Mouse (Mus musculus) megakaryocyte, embryonic 14.5 days (primary cell): ENCODE results near the gene Irx3. TPM values are rescaled to one million over a fixed set of nuclear protein-coding genes. Genes with fewer than 3 reads are reported as not detected.

ENCODE experiments used
- H3K27me3 ChIP-seq: replicated peaks from 2 replicates; pipeline ENCODE3; 2012; ENCODE audit warnings: inconsistent platforms
- H3K36me3 ChIP-seq: replicated peaks from 2 replicates; pipeline ENCODE3; 2012; ENCODE audit warnings: low read length, inconsistent platforms, mixed read lengths
- H3K4me1 ChIP-seq: 2 replicates; pipeline ENCODE4 v1.6.1; 2012; ENCODE audit warnings: inconsistent platforms
- H3K4me3 ChIP-seq: replicated peaks from 2 replicates; pipeline ENCODE3; 2012; ENCODE audit warnings: moderate library complexity, mild to moderate bottlenecking, inconsistent platforms
- H3K9me3 ChIP-seq: 2 replicates; pipeline ENCODE4 v1.6.1; 2012; ENCODE audit warnings: inconsistent platforms
- FLI1 ChIP-seq: IDR thresholded peaks from 2 replicates; pipeline ENCODE4 v1.6.1; 2012; ENCODE audit warnings: low read length, inconsistent platforms, mixed read lengths
- GATA1 ChIP-seq: IDR thresholded peaks from 3 replicates; pipeline ENCODE4 v1.6.1; 2012; ENCODE audit warnings: mixed read lengths, low read length, inconsistent platforms, borderline replicate concordance
- polyA plus RNA-seq: library from polyadenylated mRNA; stranded (reverse); fragments of >175 nt; gene quantifications from 2 replicates; pipeline ENCODE4 v1.2.3, GENCODE M21; 2012; ENCODE audit warnings: low replicate concordance; ENCODE audit not compliant: insufficient read depth

The Irx3 gene
- polyA plus RNA-seq, 1 experiment = not detected

DNA sequence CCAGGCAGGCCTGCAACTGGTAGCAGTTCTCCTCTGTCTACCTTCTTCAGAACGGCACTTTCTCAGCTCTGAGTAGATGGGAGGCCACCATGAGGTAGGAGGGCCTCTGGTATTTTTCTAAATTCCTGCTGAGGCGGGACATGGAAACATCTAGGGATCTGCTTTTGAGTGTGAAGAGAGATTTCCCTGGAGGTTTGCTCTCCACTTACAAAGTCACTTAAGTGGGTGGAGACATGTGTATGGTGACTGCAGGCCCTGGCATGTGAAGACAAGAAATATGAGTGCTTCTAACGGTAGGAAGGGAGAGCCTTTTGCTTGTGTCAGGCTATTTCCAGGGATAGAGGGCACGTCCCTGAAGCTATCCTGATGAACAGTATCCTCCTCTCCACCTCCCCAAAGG is 17.9 kb upstream of the Irx3 start:
- no peaks in the 10 kb centered on the region for H3K36me3 ChIP-seq
- H3K4me3 ChIP-seq = no peak overlapping the region
- TF ChIP-seq FLI1 = no peak
- no peak for TF ChIP-seq GATA1
- H3K27me3 ChIP-seq = peaks cover 25% of the 10 kb centered on the region
- H3K4me1 ChIP-seq = no peaks in the 10 kb centered on the region
- H3K9me3 ChIP-seq = no peaks in the 10 kb centered on the region

DNA sequence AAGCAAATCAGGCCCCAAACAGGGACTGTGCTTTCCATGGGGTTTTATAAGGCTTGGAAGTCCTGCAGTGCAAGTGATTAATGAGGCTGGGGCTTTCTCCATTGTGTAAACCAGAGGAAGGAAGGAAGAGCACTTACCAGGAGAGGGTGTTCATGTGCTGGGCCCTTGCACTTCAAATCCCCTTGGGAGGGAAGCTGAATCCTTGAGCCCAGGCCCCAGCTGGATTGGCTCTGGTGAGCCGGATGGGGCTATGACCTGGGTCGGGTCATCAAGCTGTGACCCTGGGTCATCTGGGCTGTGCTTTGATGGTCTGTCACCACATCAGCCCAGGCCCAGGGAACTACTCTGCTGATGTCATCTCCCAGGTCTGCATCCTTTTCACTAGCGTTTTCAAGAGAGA is 16.9 kb upstream of the Irx3 start:
- Histone ChIP-seq H3K4me1 (no peaks in the 10 kb centered on the region), H3K4me3 (no peak overlapping the region), H3K27me3 (peaks cover 27% of the 10 kb centered on the region), H3K36me3 (no peaks in the 10 kb centered on the region), H3K9me3 (no peaks in the 10 kb centered on the region)
- TF ChIP-seq GATA1 (no peak), FLI1 (no peak)

DNA sequence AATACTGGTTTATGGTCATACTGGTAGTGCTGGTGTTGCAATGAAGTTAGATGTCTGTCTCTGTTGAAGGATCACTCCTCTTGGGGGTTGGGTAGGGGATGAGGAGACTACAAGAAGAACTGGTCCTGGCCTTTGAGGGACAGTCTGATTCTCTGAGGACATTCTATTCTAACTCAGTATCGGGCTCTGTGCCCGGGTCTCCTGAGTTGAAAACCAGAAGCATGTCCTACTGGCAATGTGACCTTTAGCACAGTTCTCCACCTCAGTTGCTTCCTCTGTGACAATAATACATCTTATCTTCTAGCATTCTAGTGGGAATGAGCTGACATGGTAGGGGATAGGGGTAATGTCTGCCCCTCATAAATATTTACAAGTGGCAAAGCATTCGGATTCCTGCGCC is 12.2 kb upstream of the Irx3 start:
- TF ChIP-seq GATA1 (no peak), FLI1 (no peak)
- Histone ChIP-seq H3K4me3 (no peak overlapping the region), H3K27me3 (peaks cover 28% of the 10 kb centered on the region), H3K4me1 (no peaks in the 10 kb centered on the region), H3K9me3 (no peaks in the 10 kb centered on the region), H3K36me3 (no peaks in the 10 kb centered on the region)

DNA sequence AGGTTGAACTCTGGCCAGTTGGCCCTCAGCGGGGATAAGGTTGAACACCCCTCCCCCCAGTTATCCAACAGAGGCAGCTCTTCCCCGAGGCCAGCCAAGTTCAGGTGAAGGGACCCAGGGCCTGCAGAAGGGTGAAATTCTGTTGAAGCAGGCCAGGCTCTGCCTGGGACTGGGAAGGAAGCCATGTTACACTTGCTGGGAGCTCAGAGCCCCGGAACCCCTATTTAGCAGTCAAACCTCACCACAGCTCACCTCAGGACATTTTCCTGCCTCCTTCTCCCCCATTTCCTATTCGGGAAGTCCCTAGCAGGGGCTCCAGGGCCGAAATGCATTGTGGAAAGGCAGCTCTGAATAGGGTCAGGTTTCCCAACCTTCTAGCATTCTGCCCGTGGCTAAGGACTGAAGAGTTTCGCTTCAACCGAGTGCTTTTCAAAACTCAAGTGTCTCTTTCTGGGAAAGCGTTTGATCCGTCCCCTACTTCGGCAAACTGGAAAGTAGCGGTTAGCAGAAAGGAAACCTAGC is 4.9 kb upstream of the Irx3 start:
- no peak for TF ChIP-seq FLI1
- no peak for TF ChIP-seq GATA1
- H3K9me3 ChIP-seq = peaks cover 11% of the 10 kb centered on the region

DNA sequence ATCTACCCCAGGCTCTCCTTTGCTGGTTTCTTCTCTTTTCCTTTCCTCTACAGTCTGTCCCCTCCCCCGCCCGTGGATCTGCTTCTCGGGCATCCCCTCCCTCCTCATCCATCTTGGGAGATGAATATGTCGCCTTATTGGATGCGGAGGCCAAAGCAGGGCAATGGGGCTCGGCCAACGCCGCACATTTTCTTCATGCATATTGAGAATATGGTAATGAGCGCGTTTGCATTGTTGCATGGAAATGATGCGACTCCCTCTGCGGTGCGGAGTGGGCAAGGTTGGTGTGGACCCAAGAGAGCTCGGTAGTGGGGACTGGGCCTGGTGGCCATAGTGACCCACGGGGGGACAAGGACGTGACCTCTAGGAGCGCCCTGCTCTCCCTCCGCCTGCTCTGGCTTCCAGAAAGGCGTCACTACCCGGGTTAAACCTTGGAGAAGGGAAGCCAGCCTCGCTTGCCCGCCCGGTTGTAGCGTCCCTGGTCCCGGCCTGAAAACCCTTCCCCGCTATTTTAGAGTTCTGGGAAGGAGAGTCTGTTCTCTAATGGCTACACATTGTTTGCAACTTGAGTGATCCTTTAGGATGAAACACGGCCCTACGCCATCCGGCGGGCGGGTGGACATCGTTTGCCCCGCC is 4.3 kb upstream of the Irx3 start:
- TF ChIP-seq FLI1 (no peak), GATA1 (no peak)
- Histone ChIP-seq H3K36me3 (no peaks in the 10 kb centered on the region), H3K4me1 (peaks cover 28% of the 10 kb centered on the region), H3K27me3 (peaks cover 82% of the 10 kb centered on the region), H3K9me3 (peaks cover 11% of the 10 kb centered on the region), H3K4me3 (no peak overlapping the region)

More for the DNA sequence above, 4.9 kb upstream of the Irx3 start:
- H3K27me3 ChIP-seq = peaks cover 80% of the 10 kb centered on the region
- no peaks in the 10 kb centered on the region for H3K36me3 ChIP-seq
- peaks cover 22% of the 10 kb centered on the region for H3K4me1 ChIP-seq
- H3K4me3 ChIP-seq = no peak overlapping the region

DNA sequence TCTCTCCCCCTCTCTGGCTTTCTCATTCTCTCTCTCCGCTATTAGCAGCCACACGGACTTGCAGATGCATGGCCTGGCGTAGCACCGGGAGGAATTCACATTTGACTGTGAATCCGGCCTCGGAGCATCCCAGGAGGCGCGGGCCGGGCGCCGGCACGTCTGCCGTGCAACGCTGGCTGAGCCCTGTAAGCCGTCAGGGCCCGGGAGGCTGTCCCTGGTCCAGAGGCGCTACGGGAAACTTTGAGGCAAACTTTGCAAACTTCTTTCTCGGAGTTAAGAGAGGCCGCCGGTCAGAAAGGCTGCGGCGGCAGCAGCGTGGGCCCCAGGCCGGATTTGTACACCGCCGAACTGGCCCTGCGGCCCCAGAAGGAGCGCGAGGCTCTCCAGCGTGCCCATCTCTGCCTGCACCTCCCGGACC is 3.4 kb upstream of the Irx3 start:
- Histone ChIP-seq H3K4me3 (no peak overlapping the region), H3K36me3 (no peaks in the 10 kb centered on the region), H3K9me3 (peaks cover 11% of the 10 kb centered on the region), H3K27me3 (peaks cover 92% of the 10 kb centered on the region), H3K4me1 (peaks cover 37% of the 10 kb centered on the region)
- TF ChIP-seq FLI1 (no peak), GATA1 (no peak)

DNA sequence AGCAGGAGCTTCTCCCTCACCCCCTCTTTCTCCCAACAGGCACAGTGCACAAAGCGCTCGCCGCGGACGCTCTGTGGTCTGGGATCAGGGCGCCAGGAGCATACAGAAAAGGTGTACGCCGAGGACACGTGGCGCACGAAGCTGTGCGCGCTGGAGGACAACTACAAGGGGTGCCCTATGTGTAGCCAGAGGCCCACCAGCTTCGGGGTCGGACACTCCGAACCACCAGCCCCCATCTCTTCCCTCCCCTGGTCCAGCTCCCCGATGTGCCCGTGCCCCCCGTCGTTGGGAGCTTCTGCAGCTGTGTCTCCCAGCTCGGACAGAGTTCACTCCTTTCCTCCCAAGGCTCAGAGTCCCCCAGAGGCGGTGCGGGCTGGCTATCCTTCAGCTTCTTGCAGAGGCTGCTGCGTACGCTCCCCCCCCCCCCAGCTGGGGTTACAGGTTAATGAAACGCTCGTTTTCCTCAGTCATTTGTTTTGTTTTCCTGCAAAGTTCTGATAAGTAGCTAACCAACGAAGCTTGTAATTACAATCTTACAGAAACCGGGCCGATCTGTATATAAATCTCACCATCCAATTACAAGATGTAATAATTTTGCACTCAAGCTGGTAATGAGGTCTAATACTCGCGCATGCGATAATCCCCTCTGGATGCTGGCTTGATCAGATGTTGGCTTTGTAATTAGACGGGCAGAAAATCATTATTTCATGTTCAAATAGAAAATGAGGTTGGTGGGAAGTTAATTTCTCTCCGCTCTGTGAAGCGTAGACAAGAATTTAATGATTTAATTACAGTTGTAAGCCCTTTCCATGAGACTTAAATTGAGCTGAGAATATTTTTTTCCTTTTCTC is 2.8 kb upstream of the Irx3 start:
- H3K4me3 ChIP-seq = no peak overlapping the region
- peaks cover 11% of the 10 kb centered on the region for H3K9me3 ChIP-seq
- H3K36me3 ChIP-seq = no peaks in the 10 kb centered on the region
- H3K27me3 ChIP-seq = peaks cover 97% of the 10 kb centered on the region
- H3K4me1 ChIP-seq = peaks cover 41% of the 10 kb centered on the region
- TF ChIP-seq GATA1 = no peak
- TF ChIP-seq FLI1 = no peak

DNA sequence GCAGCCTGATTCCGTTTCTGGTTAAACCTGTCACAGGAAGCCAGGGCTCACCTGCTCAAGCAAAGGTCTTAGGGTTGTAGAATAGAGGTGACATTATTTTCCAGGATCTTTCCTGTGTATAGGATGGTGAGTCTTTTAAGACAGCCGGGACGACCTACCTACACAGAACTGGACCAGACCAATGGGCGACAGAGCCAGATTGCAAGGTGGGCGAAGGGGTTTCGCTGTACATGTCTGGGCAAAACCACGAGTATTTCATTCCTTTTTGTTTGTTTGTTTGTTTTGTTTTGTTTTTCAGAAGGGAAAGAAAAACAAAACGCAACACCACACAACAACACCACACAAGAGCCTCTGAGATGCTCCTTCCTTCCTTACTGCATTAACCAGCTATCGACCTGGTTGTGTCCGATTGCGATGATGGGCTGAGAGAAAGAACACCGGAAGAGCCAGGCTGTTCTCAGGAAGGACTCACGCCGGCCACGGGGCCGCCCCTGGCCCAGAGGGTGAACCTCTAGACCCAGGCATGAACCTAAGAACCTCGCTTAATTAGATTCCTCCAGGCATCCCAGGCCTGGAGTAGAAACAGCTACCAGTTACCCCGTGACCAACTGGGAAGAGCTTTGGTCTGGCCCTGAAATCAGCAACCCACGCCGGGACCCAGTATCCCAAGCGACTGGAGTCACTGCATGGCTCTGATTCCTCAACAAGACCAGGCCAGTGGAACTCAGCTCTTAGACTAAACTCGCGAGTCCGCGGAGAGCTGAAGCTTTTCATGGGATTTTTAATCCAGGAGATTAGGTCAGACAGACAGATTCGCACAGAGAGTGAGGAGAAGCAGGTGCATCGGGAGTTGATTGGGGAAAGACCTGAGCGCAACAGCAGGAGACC is 1.9 kb upstream of the Irx3 start:
- H3K4me1 ChIP-seq = peaks cover 41% of the 10 kb centered on the region
- no peaks in the 10 kb centered on the region for H3K36me3 ChIP-seq
- no peak overlapping the region for H3K4me3 ChIP-seq
- TF ChIP-seq FLI1 = no peak
- TF ChIP-seq GATA1 = no peak
- peaks cover 11% of the 10 kb centered on the region for H3K9me3 ChIP-seq
- H3K27me3 ChIP-seq = peaks cover 98% of the 10 kb centered on the region
